Mouse (Mus musculus): ENCODE results near the gene Enc1.

Gene Enc1

DNA sequence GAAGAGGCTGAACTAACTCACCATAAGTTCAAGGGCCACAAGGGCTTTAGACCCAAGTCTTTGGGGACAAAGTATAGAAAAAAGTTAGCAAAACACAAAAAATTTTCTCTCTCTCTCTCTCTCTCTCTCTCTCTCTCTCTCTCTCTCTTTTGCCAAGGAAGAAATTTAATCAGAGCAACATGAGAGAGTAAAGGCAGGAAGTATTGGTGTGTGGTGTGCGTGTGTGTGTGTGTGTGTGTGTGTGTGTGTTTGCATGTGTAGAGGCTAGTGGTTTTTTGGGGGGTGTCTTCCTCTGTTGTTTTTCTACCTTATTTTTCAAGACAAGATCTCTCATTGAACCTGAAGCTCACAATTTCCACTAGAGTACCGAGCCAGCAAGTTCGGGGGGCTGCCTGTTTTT is 46.1 kb downstream of the Enc1 start:
- in situ Hi-C loops (cut with MseI, MboI), result no loop called here

- in situ Hi-C loops (cut with MseI, MboI), result no loop called here
These were observed 49.8 kb downstream of the Enc1 start for GRCm38 (mm10) chr13:97290747-97291146.

GRCm38 (mm10) chr13:97291354-97291753 is 50.4 kb downstream of the Enc1 start:
- in situ Hi-C loops (cut with MseI, MboI), result no loop called here

GRCm38 (mm10) chr13:97292026-97292425 is 51.1 kb downstream of the Enc1 start:
- in situ Hi-C loops (cut with MseI, MboI), result no loop called here

- in situ Hi-C loops (cut with MseI, MboI), result no loop called here
These were observed 51.7 kb downstream of the Enc1 start for GRCm38 (mm10) chr13:97292451-97293245.

GRCm38 (mm10) chr13:97295101-97295852 is 54.4 kb downstream of the Enc1 start:
- in situ Hi-C loops (cut with MseI, MboI), result no loop called here

DNA sequence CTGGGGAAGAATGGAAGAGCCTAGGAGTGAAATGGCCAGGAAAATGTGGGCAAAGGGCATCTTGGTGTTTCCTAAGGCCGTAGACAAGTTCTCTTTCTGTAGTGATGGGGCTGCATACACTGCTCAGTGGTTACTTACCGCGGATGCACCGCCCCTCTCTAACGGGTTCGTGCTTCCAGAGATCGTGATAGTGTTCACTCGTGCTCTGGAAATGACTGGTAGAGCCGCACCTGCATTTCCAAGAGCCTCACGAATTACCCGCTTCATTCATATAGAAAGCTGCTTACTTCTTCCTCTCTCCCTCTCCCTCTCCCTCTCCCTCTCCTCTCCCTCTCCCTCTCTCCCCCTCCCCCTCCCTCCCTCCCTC is 54.9 kb downstream of the Enc1 start:
- in situ Hi-C loops (cut with MseI, MboI), result no loop called here

GRCm38 (mm10) chr13:97296281-97296680 is 55.4 kb downstream of the Enc1 start:
- in situ Hi-C loops (cut with MseI, MboI), result no loop called here

DNA sequence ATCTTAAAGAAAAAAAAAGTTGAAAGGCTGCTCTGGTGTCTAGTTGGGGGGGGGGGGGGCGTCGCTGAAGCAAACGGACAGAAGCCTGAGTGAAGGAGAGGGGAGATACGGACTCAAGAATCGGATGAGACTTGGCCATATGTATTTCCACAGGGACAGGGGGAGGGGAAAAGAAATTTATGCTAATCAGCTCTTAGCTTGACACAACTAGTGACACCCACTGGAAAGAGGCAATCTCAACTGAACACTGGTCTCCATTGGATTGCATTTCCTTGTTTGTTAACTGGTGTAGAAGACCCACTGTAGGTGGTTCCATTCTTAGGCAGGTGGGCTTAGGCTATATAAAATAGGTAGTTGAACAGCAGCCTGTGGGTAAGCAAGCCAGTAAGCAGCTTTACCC is 55.9 kb downstream of the Enc1 start:
- in situ Hi-C loops (cut with MseI, MboI), result no loop called here

DNA sequence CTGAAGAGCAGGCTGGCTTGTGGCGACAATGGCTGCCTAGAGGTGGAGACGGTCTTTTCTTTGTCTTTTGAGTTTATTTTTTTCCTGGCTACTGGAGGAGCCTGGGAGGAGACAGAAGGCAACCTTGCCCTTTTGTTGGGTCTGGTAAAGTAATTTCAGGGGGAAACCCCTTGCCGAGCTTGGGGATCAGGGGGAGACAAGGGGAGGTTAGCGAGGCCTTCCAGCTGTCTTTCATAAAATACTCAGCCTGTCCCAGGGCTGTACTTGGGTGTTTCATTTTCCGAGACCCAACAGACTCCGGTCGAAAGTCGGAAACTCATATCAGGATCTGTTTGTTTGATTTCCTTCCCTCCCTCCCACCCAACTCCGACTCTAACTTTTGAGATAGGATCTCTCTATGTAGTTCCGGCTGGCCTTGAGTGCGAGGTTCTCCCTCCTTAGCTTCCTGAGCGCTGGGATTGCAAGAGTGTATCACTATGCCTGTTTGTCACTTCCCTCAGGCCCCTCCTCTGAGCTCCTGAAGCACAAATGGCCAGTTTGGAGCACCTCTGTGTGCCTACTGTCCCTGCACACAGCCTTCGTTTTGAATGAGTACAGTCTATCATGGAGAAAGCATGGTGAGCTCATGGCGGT is 56.6 kb downstream of the Enc1 start:
- in situ Hi-C loops (cut with MseI, MboI), result no loop called here

- in situ Hi-C loops (cut with MseI, MboI), result no loop called here
These were observed 58.0 kb downstream of the Enc1 start for GRCm38 (mm10) chr13:97298896-97299295.

DNA sequence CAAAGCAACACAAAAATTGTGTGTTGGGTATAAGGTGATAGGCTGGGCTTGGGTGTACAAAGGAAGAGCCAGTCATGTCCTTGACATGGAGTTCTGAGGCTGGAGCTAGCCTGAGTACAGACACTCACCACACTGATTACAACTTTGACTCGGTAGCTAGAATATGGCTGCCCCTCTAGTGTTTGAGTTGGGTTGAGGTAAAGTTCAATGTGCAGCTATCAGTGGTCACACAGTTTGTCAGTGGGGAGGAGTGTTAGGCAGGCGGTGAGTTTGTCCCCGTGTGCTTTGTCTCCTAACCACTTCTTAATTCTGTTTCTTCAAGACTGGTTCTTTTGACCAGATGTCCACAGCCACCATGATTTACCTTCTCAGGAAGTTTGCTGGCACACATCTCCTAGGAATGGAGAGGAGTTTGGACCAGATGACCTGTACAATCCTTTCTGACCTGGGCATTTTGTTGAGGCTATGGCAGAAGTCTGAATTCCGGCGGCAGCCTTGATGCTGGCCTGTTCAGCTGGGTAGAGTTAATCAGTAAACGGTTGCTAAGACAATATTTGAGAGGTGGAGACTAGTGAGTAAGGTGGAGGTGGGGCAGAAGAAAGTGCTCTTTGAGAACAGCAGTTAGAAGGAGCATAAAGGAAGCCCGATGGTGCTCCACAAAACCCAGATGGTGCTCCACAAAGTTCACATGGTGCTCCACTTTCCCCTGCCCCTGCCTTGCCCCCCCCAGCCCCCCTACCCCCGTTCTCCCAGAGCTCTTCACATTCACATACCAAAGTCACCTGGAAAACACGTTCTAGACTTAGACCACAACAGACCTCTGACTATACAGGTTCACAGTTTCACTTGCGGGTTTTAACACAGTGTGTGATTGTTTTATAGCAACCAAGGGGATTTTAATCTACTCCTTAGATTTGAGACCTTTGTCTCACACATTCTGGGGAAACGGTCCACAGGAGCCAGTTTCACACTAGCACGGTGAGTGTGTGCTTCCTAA is 59.3 kb downstream of the Enc1 start:
- in situ Hi-C loops (cut with MseI, MboI), result no loop called here

Measured in mouse trophoblast stem cell (cell line).